Mouse (Mus musculus) E14TG2a.4 (cell line): ENCODE results near the gene Zfp978.

ENCODE experiments used
- CTCF ChIP-seq: conservative IDR thresholded peaks from 2 replicates; pipeline ENCODE4 v1.5.1; 2014; ENCODE audit warnings: low read length
- NANOG ChIP-seq: IDR thresholded peaks from 2 replicates; pipeline ENCODE4 v1.6.1; 2014; ENCODE audit warnings: borderline replicate concordance, low read length, mixed read lengths

GRCm38 (mm10) chr4:147420794-147421193, 59.7 kb downstream of the Zfp978 start:
- TF ChIP-seq CTCF (no peak), NANOG (no peak)
